Mouse (Mus musculus): ENCODE data around the gene Rex1bd. TPM values are rescaled to one million over a fixed set of nuclear protein-coding genes. Genes with fewer than 3 reads are reported as not detected.
A peak's percentile ranks its signal among the peaks of the same experiment; 100 is the strongest.

The Rex1bd gene
- polyA plus RNA-seq, 1 experiment from 2014 or later = 138 TPM

GRCm38 (mm10) chr8:70546412-70546811 lies 39.9 kb upstream of the Rex1bd start:
- Histone ChIP-seq H3K36me3 (ENCODE audit: control insufficient read depth, insufficient read depth, low read length) (no peaks in the 10 kb centered on the region), H3K27me3 (ENCODE audit: control insufficient read depth, insufficient read depth, low read length) (no peaks in the 10 kb centered on the region), H3K9me3 (ENCODE audit: control insufficient read depth, low read length) (no peaks in the 10 kb centered on the region), H3K4me1 (ENCODE audit: control insufficient read depth in 2 of 2, insufficient read depth in 2 of 2, low read length in 2 of 2) (peaks cover 9 to 21% of the 10 kb centered on the region in 2 experiments), H3K27ac (replicated peaks in 1 of 2; ENCODE audit: control insufficient read depth in 1 of 2, insufficient read depth in 1 of 2, low read depth in 2 of 2, low read length in 2 of 2) (no peak overlapping the region), H3K4me2 (ENCODE audit: low read length) (no peak overlapping the region), H3K9ac (ENCODE audit: low read length) (0 out of 2 replicates have a peak overlapping the region, but pooled peaks have one; percentile 11), H3K4me3 (ENCODE audit: control insufficient read depth in 1 of 2, insufficient read depth in 1 of 2, low read depth in 1 of 2, low read length in 2 of 2) (no peak overlapping the region)
- no peak for ATAC-seq (ENCODE audit: insufficient number of reproducible peaks, insufficient read depth, low FRiP score, low read depth)
- 86% methylated on average over 4 of the region's 4 CpGs for WGBS

GRCm38 (mm10) chr8:70544200-70544687 lies 37.7 kb upstream of the Rex1bd start:
- 52% methylated on average over 6 of the region's 6 CpGs for WGBS
- Histone ChIP-seq H3K9me3 (ENCODE audit: control insufficient read depth, low read length) (no peaks in the 10 kb centered on the region), H3K27me3 (ENCODE audit: control insufficient read depth, insufficient read depth, low read length) (no peaks in the 10 kb centered on the region), H3K36me3 (ENCODE audit: control insufficient read depth, insufficient read depth, low read length) (no peaks in the 10 kb centered on the region), H3K4me3 (ENCODE audit: control insufficient read depth in 1 of 2, insufficient read depth in 1 of 2, low read depth in 1 of 2, low read length in 2 of 2) (no peak overlapping the region), H3K9ac (ENCODE audit: low read length) (no peak overlapping the region), H3K4me1 (ENCODE audit: control insufficient read depth in 2 of 2, insufficient read depth in 2 of 2, low read length in 2 of 2) (peaks cover 16 to 28% of the 10 kb centered on the region in 2 experiments), H3K27ac (replicated peaks in 1 of 2; ENCODE audit: control insufficient read depth in 1 of 2, insufficient read depth in 1 of 2, low read depth in 2 of 2, low read length in 2 of 2) (peak overlapping the region; percentile 8 to 28; a peak in 2 of 4 replicates), H3K4me2 (ENCODE audit: low read length) (no peak overlapping the region)
- ATAC-seq (ENCODE audit: insufficient number of reproducible peaks, insufficient read depth, low FRiP score, low read depth) = no peak

- no peaks in the 10 kb centered on the region for H3K9me3 ChIP-seq (ENCODE audit: control insufficient read depth, low read length)
- H3K36me3 ChIP-seq (ENCODE audit: control insufficient read depth, insufficient read depth, low read length) = peaks cover 11% of the 10 kb centered on the region
- H3K4me1 ChIP-seq (ENCODE audit: control insufficient read depth in 2 of 2, insufficient read depth in 2 of 2, low read length in 2 of 2) = peaks cover 15 to 29% of the 10 kb centered on the region in 2 experiments
- peak overlapping the region; percentile 98 for H3K4me2 ChIP-seq (ENCODE audit: low read length)
- WGBS = 62% methylated on average over 5 of the region's 5 CpGs
- no peaks in the 10 kb centered on the region for H3K27me3 ChIP-seq (ENCODE audit: control insufficient read depth, insufficient read depth, low read length)
- H3K9ac ChIP-seq (ENCODE audit: low read length) = peak overlapping the region; percentile 96
- H3K27ac ChIP-seq (replicated peaks in 1 of 2; ENCODE audit: control insufficient read depth in 1 of 2, insufficient read depth in 1 of 2, low read depth in 2 of 2, low read length in 2 of 2) = 0 out of 4 replicates have a peak overlapping the region, but pooled peaks of 1 of the 2 experiments have one; percentile 97
- H3K4me3 ChIP-seq (ENCODE audit: control insufficient read depth in 1 of 2, insufficient read depth in 1 of 2, low read depth in 1 of 2, low read length in 2 of 2) = peak overlapping the region in 1 of 2 experiments; percentile 83; a peak in 2 of 4 replicates
- no peak for ATAC-seq (ENCODE audit: insufficient number of reproducible peaks, insufficient read depth, low FRiP score, low read depth)
These were observed 34.5 kb upstream of the Rex1bd start for GRCm38 (mm10) chr8:70541081-70541480.

GRCm38 (mm10) chr8:70540507-70541071 lies 34.0 kb upstream of the Rex1bd start:
- Histone ChIP-seq H3K9me3 (ENCODE audit: control insufficient read depth, low read length) (no peaks in the 10 kb centered on the region), H3K9ac (ENCODE audit: low read length) (peak overlapping the region; percentile 96), H3K27ac (replicated peaks in 1 of 2; ENCODE audit: control insufficient read depth in 1 of 2, insufficient read depth in 1 of 2, low read depth in 2 of 2, low read length in 2 of 2) (peak overlapping the region; percentile 12 to 97; a peak in 2 of 4 replicates), H3K27me3 (ENCODE audit: control insufficient read depth, insufficient read depth, low read length) (no peaks in the 10 kb centered on the region), H3K4me1 (ENCODE audit: control insufficient read depth in 2 of 2, insufficient read depth in 2 of 2, low read length in 2 of 2) (peaks cover 15 to 29% of the 10 kb centered on the region in 2 experiments), H3K4me3 (ENCODE audit: control insufficient read depth in 1 of 2, insufficient read depth in 1 of 2, low read depth in 1 of 2, low read length in 2 of 2) (peak overlapping the region; percentile 83), H3K4me2 (ENCODE audit: low read length) (peak overlapping the region; percentile 98), H3K36me3 (ENCODE audit: control insufficient read depth, insufficient read depth, low read length) (peaks cover 16% of the 10 kb centered on the region)
- 28% methylated on average over 7 of the region's 7 CpGs for WGBS
- no peak for ATAC-seq (ENCODE audit: insufficient number of reproducible peaks, insufficient read depth, low FRiP score, low read depth)

GRCm38 (mm10) chr8:70540013-70540506 lies 33.5 kb upstream of the Rex1bd start:
- H3K27me3 ChIP-seq (ENCODE audit: control insufficient read depth, insufficient read depth, low read length) = no peaks in the 10 kb centered on the region
- peaks cover 21% of the 10 kb centered on the region for H3K36me3 ChIP-seq (ENCODE audit: control insufficient read depth, insufficient read depth, low read length)
- no peaks in the 10 kb centered on the region for H3K9me3 ChIP-seq (ENCODE audit: control insufficient read depth, low read length)
- H3K4me3 ChIP-seq (ENCODE audit: control insufficient read depth in 1 of 2, insufficient read depth in 1 of 2, low read depth in 1 of 2, low read length in 2 of 2) = peak overlapping the region; percentile 83
- WGBS = 5% methylated on average over 4 of the region's 4 CpGs
- peak overlapping the region; percentile 98 for H3K4me2 ChIP-seq (ENCODE audit: low read length)
- H3K4me1 ChIP-seq (ENCODE audit: control insufficient read depth in 2 of 2, insufficient read depth in 2 of 2, low read length in 2 of 2) = peaks cover 15 to 32% of the 10 kb centered on the region in 2 experiments
- H3K9ac ChIP-seq (ENCODE audit: low read length) = peak overlapping the region; percentile 96
- no peak for ATAC-seq (ENCODE audit: insufficient number of reproducible peaks, insufficient read depth, low FRiP score, low read depth)
- H3K27ac ChIP-seq (replicated peaks in 1 of 2; ENCODE audit: control insufficient read depth in 1 of 2, insufficient read depth in 1 of 2, low read depth in 2 of 2, low read length in 2 of 2) = peak overlapping the region; percentile 77 to 97; a peak in 3 of 4 replicates

GRCm38 (mm10) chr8:70539077-70539813 lies 32.7 kb upstream of the Rex1bd start, which contains the start of gene Ell:
TSS of gene Ell (plus strand) at chr8:70539457.
- WGBS = under 1% methylated on average over 57 of the region's 58 CpGs
- Histone ChIP-seq H3K27ac (replicated peaks in 1 of 2; ENCODE audit: control insufficient read depth in 1 of 2, insufficient read depth in 1 of 2, low read depth in 2 of 2, low read length in 2 of 2) (peak within 1 kb of the TSS; percentile 97 to 100), H3K4me3 (ENCODE audit: control insufficient read depth in 1 of 2, insufficient read depth in 1 of 2, low read depth in 1 of 2, low read length in 2 of 2) (peak within 1 kb of the TSS; percentile 83), H3K4me2 (ENCODE audit: low read length) (peak within 1 kb of the TSS; percentile 98), H3K27me3 (ENCODE audit: control insufficient read depth, insufficient read depth, low read length) (no peaks in the 10 kb centered on the region), H3K9me3 (ENCODE audit: control insufficient read depth, low read length) (no peaks in the 10 kb centered on the region), H3K9ac (ENCODE audit: low read length) (peak within 1 kb of the TSS; percentile 96), H3K4me1 (ENCODE audit: control insufficient read depth in 2 of 2, insufficient read depth in 2 of 2, low read length in 2 of 2) (peaks cover 15 to 33% of the 10 kb centered on the region in 2 experiments), H3K36me3 (ENCODE audit: control insufficient read depth, insufficient read depth, low read length) (peaks cover 29% of the 10 kb centered on the region)
- peak; percentile 89 for ATAC-seq (ENCODE audit: insufficient number of reproducible peaks, insufficient read depth, low FRiP score, low read depth)

- no peaks in the 10 kb centered on the region for H3K27me3 ChIP-seq (ENCODE audit: control insufficient read depth, insufficient read depth, low read length)
- H3K27ac ChIP-seq (replicated peaks in 1 of 2; ENCODE audit: control insufficient read depth in 1 of 2, insufficient read depth in 1 of 2, low read depth in 2 of 2, low read length in 2 of 2) = peak overlapping the region; percentile 97 to 100
- H3K9me3 ChIP-seq (ENCODE audit: control insufficient read depth, low read length) = no peaks in the 10 kb centered on the region
- under 1% methylated on average over 32 of the region's 32 CpGs for WGBS
- H3K4me1 ChIP-seq (ENCODE audit: control insufficient read depth in 2 of 2, insufficient read depth in 2 of 2, low read length in 2 of 2) = peaks cover 15 to 30% of the 10 kb centered on the region in 2 experiments
- peak overlapping the region; percentile 98 for H3K4me2 ChIP-seq (ENCODE audit: low read length)
- peak; percentile 74 for ATAC-seq (ENCODE audit: insufficient number of reproducible peaks, insufficient read depth, low FRiP score, low read depth)
- peak overlapping the region; percentile 96 for H3K9ac ChIP-seq (ENCODE audit: low read length)
- H3K36me3 ChIP-seq (ENCODE audit: control insufficient read depth, insufficient read depth, low read length) = peaks cover 35% of the 10 kb centered on the region
- H3K4me3 ChIP-seq (ENCODE audit: control insufficient read depth in 1 of 2, insufficient read depth in 1 of 2, low read depth in 1 of 2, low read length in 2 of 2) = peak overlapping the region; percentile 83
These were observed 32.1 kb upstream of the Rex1bd start for GRCm38 (mm10) chr8:70538633-70539076.
